Mouse (Mus musculus) ES-E14 (cell line): ENCODE measurements around the gene Msi2. TPM values are rescaled to one million over a fixed set of nuclear protein-coding genes. Genes with fewer than 3 reads are reported as not detected.
A peak's percentile ranks its signal among the peaks of the same experiment; 100 is the strongest.

Experiments used
- DNase-seq: peaks from one replicate; pipeline ENCODE4 v3.0.0-alpha.2; 2013; ENCODE audit warnings: low read depth, low spot score
- H3K27ac ChIP-seq: 2 replicates; pipeline ENCODE4 v1.5.1; 2012; ENCODE audit warnings: low read depth, mild to moderate bottlenecking, low read length, moderate library complexity, mixed read lengths; ENCODE audit not compliant: poor library complexity, insufficient read depth, severe bottlenecking
- H3K36me3 ChIP-seq: 2 replicates; pipeline ENCODE4 v1.6.1; 2012; ENCODE audit warnings: mild to moderate bottlenecking, low read length, moderate library complexity, mixed read lengths; ENCODE audit not compliant: control insufficient read depth, poor library complexity, insufficient read depth, severe bottlenecking
- H3K4me1 ChIP-seq, 2 experiments: fragments of 150-350 bp in 1 of 2; sonication (generic) in 1 of 2; 2 replicates each; pipeline ENCODE4 v1.6.1; 2012; ENCODE audit warnings: low read length in 2 of 2, mild to moderate bottlenecking in 1 of 2, mixed read lengths in 1 of 2; ENCODE audit not compliant: control insufficient read depth in 2 of 2, insufficient read depth in 2 of 2, poor library complexity in 1 of 2
- H3K4me3 ChIP-seq, 2 experiments: fragments of 150-350 bp in 1 of 2; sonication (generic) in 1 of 2; 2 replicates each; pipeline ENCODE4 v1.5.1; 2012; ENCODE audit warnings: low read length in 2 of 2, low read depth in 1 of 2, mild to moderate bottlenecking in 1 of 2, mixed read lengths in 1 of 2; ENCODE audit not compliant: insufficient read depth in 1 of 2, poor library complexity in 1 of 2, severe bottlenecking in 1 of 2
- H3K9ac ChIP-seq: 2 replicates; pipeline ENCODE4 v1.6.1; 2012; ENCODE audit warnings: low read depth, mild to moderate bottlenecking, low read length, mixed read lengths; ENCODE audit not compliant: poor library complexity, insufficient read depth, severe bottlenecking
- H3K9me3 ChIP-seq: fragments of 150-350 bp; sonication (generic); 2 replicates; pipeline ENCODE4 v1.6.1; 2012; ENCODE audit warnings: low read depth, mild to moderate bottlenecking, low read length; ENCODE audit not compliant: control insufficient read depth, insufficient read depth
- CHD2 ChIP-seq: IDR thresholded peaks from 2 replicates; pipeline ENCODE4 v1.6.1; 2014; ENCODE audit warnings: mild to moderate bottlenecking, low read depth, low read length, inconsistent platforms
- HCFC1 ChIP-seq: IDR thresholded peaks from 2 replicates; pipeline ENCODE4 v1.6.1; 2012; ENCODE audit warnings: low read length, inconsistent platforms, borderline replicate concordance; ENCODE audit not compliant: insufficient read depth
- MAFK ChIP-seq: IDR thresholded peaks from 2 replicates; pipeline ENCODE4 v1.6.1; 2014; ENCODE audit warnings: mild to moderate bottlenecking, low read depth, low read length, inconsistent platforms; ENCODE audit not compliant: insufficient read depth
- ZC3H11A ChIP-seq: IDR thresholded peaks from 2 replicates; pipeline ENCODE4 v1.6.1; 2012; ENCODE audit warnings: low read depth, mild to moderate bottlenecking, inconsistent platforms, low read length, borderline replicate concordance
- ZNF384 ChIP-seq: IDR thresholded peaks from 2 replicates; pipeline ENCODE4 v1.6.1; 2012; ENCODE audit warnings: low read depth, low read length, inconsistent platforms
- in situ Hi-C, 2 experiments: fragments of 600-800 bp; cut with MboI; formaldehyde crosslinking; loops; one replicate each; pipeline ENCODE4 v1.15.1; 2025; ENCODE audit warnings: low sequenced_read_pairs in 2 of 2, inconsistent platforms in 1 of 2; ENCODE audit not compliant: unreplicated experiment in 2 of 2
- total RNA-seq: library from RNA; depleted of rRNA; stranded (reverse); fragments of 300-350 nt; gene quantifications from 2 replicates; pipeline ENCODE4 v1.2.3, GENCODE M21; 2012

Msi2 gene
- total RNA-seq, 1 experiment: 66.4 TPM

DNA sequence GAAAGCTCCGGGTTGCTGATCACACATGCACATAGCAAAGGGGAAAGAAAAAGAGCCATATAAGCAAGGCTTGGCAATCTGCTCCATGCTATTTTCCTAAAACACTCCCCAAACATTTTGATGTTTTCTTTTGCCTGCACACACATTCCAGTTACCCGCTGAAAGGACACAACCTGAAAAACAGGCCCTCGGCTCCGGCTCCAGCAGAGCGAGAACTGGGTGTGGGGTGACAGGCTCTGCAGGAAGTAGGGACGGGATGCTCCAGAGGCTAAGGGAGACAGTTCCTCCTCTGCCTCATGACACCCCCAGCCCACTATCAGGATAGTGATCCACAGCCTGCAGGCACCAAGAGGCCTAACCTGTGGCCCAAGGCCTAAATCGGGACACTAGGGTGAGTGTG, 32.3 kb downstream of the Msi2 start:
- no peak for TF ChIP-seq CHD2
- no peak for TF ChIP-seq MAFK
- TF ChIP-seq ZNF384: no peak
- no peak for TF ChIP-seq ZC3H11A
- no peak for TF ChIP-seq HCFC1
- in situ Hi-C loops: no loop called here

GRCm38 (mm10) chr11:88683026-88683770, 35.1 kb downstream of the Msi2 start:
- in situ Hi-C loops: no loop called here
- no peak overlapping the region for H3K4me3 ChIP-seq
- H3K4me1 ChIP-seq: peaks cover 0 to 6% of the 10 kb centered on the region in 2 experiments; a peak in 2 of 4 replicates
- peaks cover 3% of the 10 kb centered on the region; the same call in 1 of the 2 replicates for H3K9me3 ChIP-seq
- peaks cover 53% of the 10 kb centered on the region for H3K36me3 ChIP-seq
- no peak for TF ChIP-seq ZC3H11A
- no peak for DNase-seq
- H3K9ac ChIP-seq: no peak overlapping the region
- no peak overlapping the region; the same call in 1 of the 2 replicates for H3K27ac ChIP-seq

More for the DNA sequence above, 32.3 kb downstream of the Msi2 start:
- no peak for DNase-seq
- peaks cover 3% of the 10 kb centered on the region; the same call in 1 of the 2 replicates for H3K9me3 ChIP-seq
- H3K9ac ChIP-seq: no peak overlapping the region
- H3K4me1 ChIP-seq: peaks cover 0 to 14% of the 10 kb centered on the region in 2 experiments; a peak in 2 of 4 replicates
- peaks cover 50% of the 10 kb centered on the region for H3K36me3 ChIP-seq
- H3K4me3 ChIP-seq: no peak overlapping the region
- 0 out of 2 replicates have a peak overlapping the region, but pooled peaks have one; percentile 24 for H3K27ac ChIP-seq

DNA sequence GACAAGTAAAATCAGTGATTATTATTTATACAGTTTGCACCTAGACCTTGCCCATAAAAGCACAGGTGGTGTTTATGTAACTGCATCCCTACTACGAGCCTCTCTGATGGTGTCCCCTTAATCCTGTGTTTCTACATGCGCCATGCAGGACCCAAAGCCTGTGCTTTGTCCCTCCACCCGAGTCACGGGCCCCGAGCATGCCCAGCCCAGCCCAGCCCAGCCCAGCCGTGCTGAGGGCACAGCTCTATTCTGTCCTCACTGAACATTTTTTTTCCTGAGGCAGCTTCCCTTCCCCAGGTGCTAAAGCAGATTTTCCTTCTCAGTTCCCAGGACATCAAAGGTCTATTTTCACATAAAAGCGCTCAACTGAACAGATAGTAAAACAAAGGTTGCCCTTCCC, 41.0 kb downstream of the Msi2 start:
- in situ Hi-C loops: no loop called here
- H3K4me1 ChIP-seq: peaks cover 0 to 13% of the 10 kb centered on the region in 2 experiments; a peak in 2 of 4 replicates
- H3K4me3 ChIP-seq: no peak overlapping the region

DNA sequence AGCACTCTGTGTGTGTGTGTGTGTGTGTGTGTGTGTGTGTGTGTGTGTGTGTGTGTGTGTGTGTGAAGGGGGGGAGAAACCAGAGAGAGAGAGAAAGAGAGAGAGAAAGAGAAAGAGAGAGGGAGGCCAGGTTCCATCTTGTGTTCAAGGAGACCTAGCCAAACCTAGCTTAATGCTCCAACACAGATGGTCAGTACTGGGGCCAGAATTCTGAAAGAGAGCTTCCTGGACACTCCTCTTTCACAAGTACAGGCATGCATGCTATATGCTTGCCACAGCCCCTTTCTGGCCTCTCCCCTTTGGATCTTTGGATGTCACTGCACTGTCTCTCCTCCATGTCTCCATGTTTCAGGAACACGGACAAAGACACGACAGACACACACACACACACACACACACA, 41.7 kb downstream of the Msi2 start:
- Histone ChIP-seq H3K4me3 (no peak overlapping the region), H3K9me3 (no peaks in the 10 kb centered on the region), H3K9ac (no peak overlapping the region), H3K27ac (no peak overlapping the region), H3K36me3 (peaks cover 19% of the 10 kb centered on the region), H3K4me1 (peaks cover 0 to 15% of the 10 kb centered on the region in 2 experiments; a peak in 3 of 4 replicates)
- DNase-seq: no peak
- in situ Hi-C loops: no loop called here
- TF ChIP-seq MAFK (no peak), CHD2 (no peak), ZC3H11A (no peak), HCFC1 (no peak), ZNF384 (no peak)

More for the DNA sequence above, 41.0 kb downstream of the Msi2 start:
- Histone ChIP-seq H3K9ac (no peak overlapping the region), H3K27ac (no peak overlapping the region), H3K36me3 (peaks cover 19% of the 10 kb centered on the region), H3K9me3 (no peaks in the 10 kb centered on the region)
- TF ChIP-seq ZC3H11A (no peak), HCFC1 (no peak), ZNF384 (no peak), CHD2 (no peak), MAFK (no peak)
- DNase-seq: no peak
